Mouse (Mus musculus): ENCODE measurements around the gene C1qtnf2. TPM values are rescaled to one million over a fixed set of nuclear protein-coding genes. Genes with fewer than 3 reads are reported as not detected.

C1qtnf2 gene
- total RNA-seq, 1 experiment, result not detected

- Histone ChIP-seq H3K36me3 (ENCODE audit: control insufficient read depth, insufficient read depth, low read length, poor library complexity, severe bottlenecking) (peaks cover 4% of the 10 kb centered on the region; the same call in 1 of the 2 replicates), H3K9me3 (ENCODE audit: control insufficient read depth, insufficient read depth, low read depth, low read length) (no peaks in the 10 kb centered on the region), H3K9ac (ENCODE audit: insufficient read depth, low read depth, low read length, poor library complexity, severe bottlenecking) (no peak overlapping the region; the same call in 1 of the 2 replicates), H3K27ac (ENCODE audit: insufficient read depth, low read depth, low read length, poor library complexity, severe bottlenecking) (no peak overlapping the region), H3K4me1 (ENCODE audit: control insufficient read depth in 2 of 2, insufficient read depth in 2 of 2, low read length in 2 of 2, poor library complexity in 1 of 2) (peaks cover 0 to 2% of the 10 kb centered on the region in 2 experiments; a peak in 1 of 4 replicates), H3K4me3 (ENCODE audit: insufficient read depth in 1 of 2, low read depth in 1 of 2, low read length in 2 of 2, poor library complexity in 1 of 2, severe bottlenecking in 1 of 2) (peak overlapping the region in 1 of 2 experiments; percentile 75; a peak in 2 of 4 replicates)
- no peak for DNase-seq (ENCODE audit: low read depth, low spot score)
- in situ Hi-C loops (cut with MboI; ENCODE audit: low sequenced_read_pairs in 2 of 2, unreplicated experiment in 2 of 2), result no loop called here
- peak; percentile 100 for TF ChIP-seq ZNF384 (IDR thresholded peaks at IDR 0.05; ENCODE audit: low read depth, low read length)
- TF ChIP-seq MAFK (IDR thresholded peaks at IDR 0.05; ENCODE audit: insufficient read depth, low read depth, low read length), result no peak
- no peak for TF ChIP-seq CHD2 (IDR thresholded peaks at IDR 0.05; ENCODE audit: low read depth, low read length)
- TF ChIP-seq ZC3H11A (IDR thresholded peaks at IDR 0.05; ENCODE audit: borderline replicate concordance, low read depth, low read length), result no peak
- no peak for TF ChIP-seq HCFC1 (IDR thresholded peaks at IDR 0.05; ENCODE audit: borderline replicate concordance, insufficient read depth, low read length)
These were observed 47.6 kb upstream of the C1qtnf2 start for GRCm38 (mm10) chr11:43426414-43426884.

GRCm38 (mm10) chr11:43433254-43434023 lies 40.6 kb upstream of the C1qtnf2 start, which contains the start of gene Slu7:
Gene Slu7, plus strand, starts transcription at chr11:43433744.
- DNase-seq (ENCODE audit: low read depth, low spot score), result peak; percentile 59
- peak within 1 kb of the TSS; percentile 81 for H3K9ac ChIP-seq (ENCODE audit: insufficient read depth, low read depth, low read length, poor library complexity, severe bottlenecking)
- TF ChIP-seq ZC3H11A (IDR thresholded peaks at IDR 0.05; ENCODE audit: borderline replicate concordance, low read depth, low read length), result no peak
- no peak for TF ChIP-seq CHD2 (IDR thresholded peaks at IDR 0.05; ENCODE audit: low read depth, low read length)
- peak; percentile 69; the same call in 1 of the 2 replicates for TF ChIP-seq HCFC1 (IDR thresholded peaks at IDR 0.05; ENCODE audit: borderline replicate concordance, insufficient read depth, low read length)
- peak; percentile 99 for TF ChIP-seq ZNF384 (IDR thresholded peaks at IDR 0.05; ENCODE audit: low read depth, low read length)
- 0 out of 2 replicates have a peak, but pooled peaks have one; percentile 32 for TF ChIP-seq MAFK (IDR thresholded peaks at IDR 0.05; ENCODE audit: insufficient read depth, low read depth, low read length)
- in situ Hi-C loops (cut with MboI; ENCODE audit: low sequenced_read_pairs in 2 of 2, unreplicated experiment in 2 of 2), result no loop called here
- no peak within 1 kb of the TSS for H3K27ac ChIP-seq (ENCODE audit: insufficient read depth, low read depth, low read length, poor library complexity, severe bottlenecking)
- H3K4me1 ChIP-seq (ENCODE audit: control insufficient read depth in 2 of 2, insufficient read depth in 2 of 2, low read length in 2 of 2, poor library complexity in 1 of 2), result no peaks in the 10 kb centered on the region; a peak in 1 of 4 replicates
- H3K36me3 ChIP-seq (ENCODE audit: control insufficient read depth, insufficient read depth, low read length, poor library complexity, severe bottlenecking), result 0 out of 2 replicates have a peak, but pooled peaks cover 2% of the 10 kb centered on the region
- H3K9me3 ChIP-seq (ENCODE audit: control insufficient read depth, insufficient read depth, low read depth, low read length), result no peaks in the 10 kb centered on the region
- H3K4me3 ChIP-seq (ENCODE audit: insufficient read depth in 1 of 2, low read depth in 1 of 2, low read length in 2 of 2, poor library complexity in 1 of 2, severe bottlenecking in 1 of 2), result peak within 1 kb of the TSS; percentile 84 to 85

GRCm38 (mm10) chr11:43434024-43434407 lies 40.1 kb upstream of the C1qtnf2 start:
- DNase-seq (ENCODE audit: low read depth, low spot score), result no peak
- H3K27ac ChIP-seq (ENCODE audit: insufficient read depth, low read depth, low read length, poor library complexity, severe bottlenecking), result no peak overlapping the region
- H3K36me3 ChIP-seq (ENCODE audit: control insufficient read depth, insufficient read depth, low read length, poor library complexity, severe bottlenecking), result peaks cover 4% of the 10 kb centered on the region
- H3K4me3 ChIP-seq (ENCODE audit: insufficient read depth in 1 of 2, low read depth in 1 of 2, low read length in 2 of 2, poor library complexity in 1 of 2, severe bottlenecking in 1 of 2), result peak overlapping the region; percentile 84 to 85
- H3K9me3 ChIP-seq (ENCODE audit: control insufficient read depth, insufficient read depth, low read depth, low read length), result no peaks in the 10 kb centered on the region
- no peak for TF ChIP-seq MAFK (IDR thresholded peaks at IDR 0.05; ENCODE audit: insufficient read depth, low read depth, low read length)
- TF ChIP-seq HCFC1 (IDR thresholded peaks at IDR 0.05; ENCODE audit: borderline replicate concordance, insufficient read depth, low read length), result no peak
- no peak for TF ChIP-seq ZC3H11A (IDR thresholded peaks at IDR 0.05; ENCODE audit: borderline replicate concordance, low read depth, low read length)
- no peak for TF ChIP-seq ZNF384 (IDR thresholded peaks at IDR 0.05; ENCODE audit: low read depth, low read length)
- no peak for TF ChIP-seq CHD2 (IDR thresholded peaks at IDR 0.05; ENCODE audit: low read depth, low read length)
- in situ Hi-C loops (cut with MboI; ENCODE audit: low sequenced_read_pairs in 2 of 2, unreplicated experiment in 2 of 2), result no loop called here
- H3K4me1 ChIP-seq (ENCODE audit: control insufficient read depth in 2 of 2, insufficient read depth in 2 of 2, low read length in 2 of 2, poor library complexity in 1 of 2), result no peaks in the 10 kb centered on the region; a peak in 1 of 4 replicates
- peak overlapping the region; percentile 81 for H3K9ac ChIP-seq (ENCODE audit: insufficient read depth, low read depth, low read length, poor library complexity, severe bottlenecking)

- no peak overlapping the region for H3K4me3 ChIP-seq (ENCODE audit: insufficient read depth in 1 of 2, low read depth in 1 of 2, low read length in 2 of 2, poor library complexity in 1 of 2, severe bottlenecking in 1 of 2)
- H3K9ac ChIP-seq (ENCODE audit: insufficient read depth, low read depth, low read length, poor library complexity, severe bottlenecking), result no peak overlapping the region
- peaks cover 54% of the 10 kb centered on the region for H3K36me3 ChIP-seq (ENCODE audit: control insufficient read depth, insufficient read depth, low read length, poor library complexity, severe bottlenecking)
- no peaks in the 10 kb centered on the region for H3K9me3 ChIP-seq (ENCODE audit: control insufficient read depth, insufficient read depth, low read depth, low read length)
- in situ Hi-C loops (cut with MboI; ENCODE audit: low sequenced_read_pairs in 2 of 2, unreplicated experiment in 2 of 2), result no loop called here
- TF ChIP-seq ZNF384 (IDR thresholded peaks at IDR 0.05; ENCODE audit: low read depth, low read length) (no peak), CHD2 (IDR thresholded peaks at IDR 0.05; ENCODE audit: low read depth, low read length) (no peak), HCFC1 (IDR thresholded peaks at IDR 0.05; ENCODE audit: borderline replicate concordance, insufficient read depth, low read length) (no peak), ZC3H11A (IDR thresholded peaks at IDR 0.05; ENCODE audit: borderline replicate concordance, low read depth, low read length) (no peak), MAFK (IDR thresholded peaks at IDR 0.05; ENCODE audit: insufficient read depth, low read depth, low read length) (no peak)
- no peaks in the 10 kb centered on the region for H3K4me1 ChIP-seq (ENCODE audit: control insufficient read depth in 2 of 2, insufficient read depth in 2 of 2, low read length in 2 of 2, poor library complexity in 1 of 2)
- no peak for DNase-seq (ENCODE audit: low read depth, low spot score)
- H3K27ac ChIP-seq (ENCODE audit: insufficient read depth, low read depth, low read length, poor library complexity, severe bottlenecking), result no peak overlapping the region
These were observed 33.0 kb upstream of the C1qtnf2 start for GRCm38 (mm10) chr11:43441121-43441520.

Measured in ES-E14 (cell line).